Mouse (Mus musculus) embryonic fibroblast, embryonic 13.5 days (primary cell): ENCODE measurements around the gene Mast3.

Source experiments
- CTCF ChIP-seq: IDR thresholded peaks from 2 replicates; pipeline ENCODE4 v1.5.1; 2011; ENCODE audit warnings: mild to moderate bottlenecking, control low read depth, low read length, moderate library complexity, borderline replicate concordance; ENCODE audit not compliant: insufficient read depth
- POLR2A ChIP-seq: IDR thresholded peaks from 2 replicates; pipeline ENCODE4 v1.6.1; 2011; ENCODE audit warnings: low read depth, mild to moderate bottlenecking, control low read depth, low read length, moderate library complexity

DNA sequence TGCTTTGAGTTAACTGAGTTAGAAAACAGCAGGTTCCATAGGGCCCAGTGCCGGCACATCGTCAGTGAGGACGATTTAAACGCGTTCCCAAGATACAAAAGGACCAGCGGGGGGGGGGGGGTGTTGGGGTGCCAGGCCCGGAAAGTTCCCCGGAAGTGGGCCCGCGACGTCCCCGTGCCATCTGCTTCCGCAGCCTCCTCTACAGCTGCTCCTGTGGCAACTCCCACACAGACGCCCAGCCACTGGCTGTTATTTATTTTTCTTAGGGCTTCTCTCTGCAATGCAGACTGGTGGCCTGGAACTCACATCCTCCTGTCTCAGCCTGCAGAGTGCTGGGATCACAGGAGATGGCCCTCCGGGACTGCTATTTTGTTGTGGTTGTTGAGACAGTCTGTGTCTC, 3.7 kb downstream of the Mast3 start:
- TF ChIP-seq CTCF, result no peak
- no peak for TF ChIP-seq POLR2A
